Mouse (Mus musculus): ENCODE data around the gene Arid5a.
A peak's percentile ranks its signal among the peaks of the same experiment; 100 is the strongest.

The Arid5a gene

GRCm38 (mm10) chr1:36331743-36332142 lies 24.2 kb downstream of the Arid5a start:
- no peak for DNase-seq

GRCm38 (mm10) chr1:36332955-36333887 lies 25.7 kb downstream of the Arid5a start:
- DNase-seq, result no peak

GRCm38 (mm10) chr1:36342547-36342946 lies 35.0 kb downstream of the Arid5a start:
- no peak for DNase-seq

GRCm38 (mm10) chr1:36352351-36352750 lies 44.8 kb downstream of the Arid5a start:
- no peak for DNase-seq

- no peak for DNase-seq
Measured at GRCm38 (mm10) chr1:36356955-36357695, 49.6 kb downstream of the Arid5a start.

- DNase-seq, result no peak
Measured at GRCm38 (mm10) chr1:36367698-36368097, 60.2 kb downstream of the Arid5a start.

GRCm38 (mm10) chr1:36368112-36368968 lies 60.8 kb downstream of the Arid5a start:
- no peak for DNase-seq

- DNase-seq, result peak; percentile 83
Measured at GRCm38 (mm10) chr1:36368969-36369645, 61.6 kb downstream of the Arid5a start, which contains the start of gene Kansl3. Kansl3 (minus strand) TSS chr1:36369181.

GRCm38 (mm10) chr1:36370918-36371317 lies 63.4 kb downstream of the Arid5a start:
- no peak for DNase-seq

- DNase-seq, result no peak
Measured at GRCm38 (mm10) chr1:36371934-36372845, 64.7 kb downstream of the Arid5a start, which contains the start of gene Fer1l5. Fer1l5 (plus strand) TSS chr1:36372291.

Data from cerebellum, adult 11 months (tissue).